8 mouse cellular contexts compared by ENCODE assay signal in the genomic region with DNA sequence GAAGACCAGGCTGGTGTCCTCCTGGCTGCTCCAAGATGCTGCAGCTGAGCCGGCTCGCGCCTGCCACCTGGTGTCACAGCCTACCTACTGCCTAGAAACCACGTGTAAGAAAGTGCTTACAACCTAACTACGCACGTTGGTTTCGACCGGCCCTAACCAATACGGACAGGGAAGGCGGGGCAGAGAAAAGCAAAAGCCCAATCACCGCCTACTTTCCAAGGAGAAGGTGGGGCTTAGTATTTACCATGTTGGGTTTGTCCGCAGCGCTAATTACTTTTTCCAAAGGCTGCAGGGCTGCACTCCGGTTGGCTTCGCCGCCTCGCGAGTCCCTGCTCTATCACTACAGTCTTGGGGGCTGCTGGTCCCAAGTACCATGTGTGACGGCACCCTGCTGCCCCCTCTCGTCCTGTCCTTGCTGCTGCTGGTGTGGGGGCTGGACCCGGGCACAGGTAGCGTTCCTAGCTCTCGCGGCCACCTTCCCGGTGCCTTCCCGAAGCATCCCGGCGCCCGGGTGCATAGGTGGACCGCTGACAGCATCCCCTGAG. TPM values are rescaled to one million over a fixed set of nuclear protein-coding genes. Genes with fewer than 3 reads are reported as not detected.
DNase-seq lines count a peak whose midpoint lies in the region; ATAC-seq and TF ChIP-seq lines count a peak whose summit lies in the region.

A gene (plus strand): TSS at position 273 of the 545 bp plus-strand sequence.

- H3K9me3 ChIP-seq in embryonic facial prominence, embryonic 15.5 days (replicated peaks): no peaks in the 10 kb centered on the region
- no peaks in the 10 kb centered on the region for H3K9me3 ChIP-seq in heart, embryonic 10.5 days
- no peaks in the 10 kb centered on the region for H3K9me3 ChIP-seq in kidney, embryonic 14.5 days (ENCODE audit: control insufficient read depth, low read length)
- H3K9me3 ChIP-seq in limb, embryonic 14.5 days (ENCODE audit: control insufficient read depth, low read length): no peaks in the 10 kb centered on the region
- no peaks in the 10 kb centered on the region for H3K9me3 ChIP-seq in midbrain, postnatal 0 days (ENCODE audit: low read length)

- peak within 1 kb of the TSS; percentile 59 for H3K9ac ChIP-seq in embryonic facial prominence, embryonic 15.5 days
- H3K9ac ChIP-seq in kidney, embryonic 14.5 days (ENCODE audit: low read depth, low read length): peak within 1 kb of the TSS; percentile 51
- peak within 1 kb of the TSS; percentile 70 for H3K9ac ChIP-seq in limb, embryonic 14.5 days (ENCODE audit: low read depth, low read length, severe bottlenecking)
- peak within 1 kb of the TSS; percentile 77 for H3K9ac ChIP-seq in midbrain, postnatal 0 days (replicated peaks; ENCODE audit: low read length, poor library complexity, severe bottlenecking)

- no peak within 1 kb of the TSS; the same call in 1 of the 2 replicates for H3K27ac ChIP-seq in bone marrow, adult 2 months (ENCODE audit: control insufficient read depth, insufficient read depth, low read depth, low read length, poor library complexity)
- peak within 1 kb of the TSS; percentile 80 for H3K27ac ChIP-seq in embryonic facial prominence, embryonic 15.5 days (replicated peaks)
- peak within 1 kb of the TSS; percentile 17; the same call in 1 of the 2 replicates for H3K27ac ChIP-seq in heart, embryonic 10.5 days
- H3K27ac ChIP-seq in kidney, embryonic 14.5 days (ENCODE audit: low read depth, low read length): no peak within 1 kb of the TSS
- H3K27ac ChIP-seq in limb, embryonic 14.5 days (replicated peaks; ENCODE audit: low read depth, low read length): peak within 1 kb of the TSS; percentile 62
- peak within 1 kb of the TSS; percentile 72 for H3K27ac ChIP-seq in midbrain, postnatal 0 days (ENCODE audit: low read depth, low read length)

- H3K4me3 ChIP-seq in bone marrow, adult 2 months (replicated peaks; ENCODE audit: control insufficient read depth, low read depth, low read length): peak within 1 kb of the TSS; percentile 57
- H3K4me3 ChIP-seq in embryonic facial prominence, embryonic 15.5 days (replicated peaks): peak within 1 kb of the TSS; percentile 68
- peak within 1 kb of the TSS; percentile 79 for H3K4me3 ChIP-seq in heart, embryonic 10.5 days
- H3K4me3 ChIP-seq in kidney, embryonic 14.5 days (ENCODE audit: low read length): peak within 1 kb of the TSS; percentile 49
- H3K4me3 ChIP-seq in limb, embryonic 14.5 days (replicated peaks; ENCODE audit: low read length): peak within 1 kb of the TSS; percentile 68
- peak within 1 kb of the TSS; percentile 60 for H3K4me3 ChIP-seq in midbrain, postnatal 0 days (ENCODE audit: low read depth, low read length)

- H3K4me2 ChIP-seq in embryonic facial prominence, embryonic 15.5 days (replicated peaks): peak within 1 kb of the TSS; percentile 99
- H3K4me2 ChIP-seq in kidney, embryonic 14.5 days (replicated peaks; ENCODE audit: low read depth, low read length): peak within 1 kb of the TSS; percentile 99
- H3K4me2 ChIP-seq in limb, embryonic 14.5 days (replicated peaks; ENCODE audit: low read depth, low read length, severe bottlenecking): peak within 1 kb of the TSS; percentile 100
- peak within 1 kb of the TSS; percentile 99 for H3K4me2 ChIP-seq in midbrain, postnatal 0 days (ENCODE audit: low read depth, low read length, poor library complexity, severe bottlenecking)

- peak; percentile 96 for ATAC-seq in embryonic facial prominence, embryonic 15.5 days (ENCODE audit: insufficient number of reproducible peaks, low FRiP score, low TSS enrichment, low read depth)
- ATAC-seq in kidney, embryonic 14.5 days (ENCODE audit: low FRiP score, low TSS enrichment): peak; percentile 97
- ATAC-seq in limb, embryonic 14.5 days (ENCODE audit: low FRiP score, low read depth): peak; percentile 95
- peak; percentile 97 for ATAC-seq in midbrain, postnatal 0 days (ENCODE audit: low FRiP score)

- no peaks in the 10 kb centered on the region for H3K36me3 ChIP-seq in embryonic facial prominence, embryonic 15.5 days
- no peaks in the 10 kb centered on the region for H3K36me3 ChIP-seq in heart, embryonic 10.5 days
- no peaks in the 10 kb centered on the region for H3K36me3 ChIP-seq in kidney, embryonic 14.5 days (ENCODE audit: control insufficient read depth, insufficient read depth, low read length)
- peaks cover 3% of the 10 kb centered on the region for H3K36me3 ChIP-seq in limb, embryonic 14.5 days (ENCODE audit: control insufficient read depth, insufficient read depth, low read length)
- H3K36me3 ChIP-seq in midbrain, postnatal 0 days (ENCODE audit: insufficient read depth, low read length): no peaks in the 10 kb centered on the region

- H3K4me1 ChIP-seq in bone marrow, adult 2 months (ENCODE audit: control insufficient read depth, insufficient read depth, low read length): no peaks in the 10 kb centered on the region
- peaks cover 43% of the 10 kb centered on the region for H3K4me1 ChIP-seq in embryonic facial prominence, embryonic 15.5 days
- peaks cover 24% of the 10 kb centered on the region for H3K4me1 ChIP-seq in heart, embryonic 10.5 days
- H3K4me1 ChIP-seq in kidney, embryonic 14.5 days (ENCODE audit: control insufficient read depth, insufficient read depth, low read length): no peaks in the 10 kb centered on the region; the same call in 1 of the 2 replicates
- peaks cover 36% of the 10 kb centered on the region for H3K4me1 ChIP-seq in limb, embryonic 14.5 days (ENCODE audit: control insufficient read depth, insufficient read depth, low read length)
- no peaks in the 10 kb centered on the region for H3K4me1 ChIP-seq in midbrain, postnatal 0 days (ENCODE audit: insufficient read depth, low read length)

- TF ChIP-seq CTCF in bone marrow, adult 2 months (IDR thresholded peaks at IDR 0.05; ENCODE audit: control insufficient read depth, insufficient read depth, low read length): peak; percentile 88
- peak; percentile 96 for TF ChIP-seq CTCF in midbrain, postnatal 0 days (IDR thresholded peaks at IDR 0.05)

- H3K27me3 ChIP-seq in embryonic facial prominence, embryonic 15.5 days: no peaks in the 10 kb centered on the region
- H3K27me3 ChIP-seq in heart, embryonic 10.5 days (ENCODE audit: insufficient read depth, poor library complexity, severe bottlenecking): peaks cover 45% of the 10 kb centered on the region
- peaks cover 12% of the 10 kb centered on the region for H3K27me3 ChIP-seq in kidney, embryonic 14.5 days (ENCODE audit: control insufficient read depth, insufficient read depth, low read length)
- no peaks in the 10 kb centered on the region for H3K27me3 ChIP-seq in limb, embryonic 14.5 days (ENCODE audit: control insufficient read depth, insufficient read depth, low read length)
- no peaks in the 10 kb centered on the region for H3K27me3 ChIP-seq in midbrain, postnatal 0 days (ENCODE audit: insufficient read depth, low read length)

- TF ChIP-seq POLR2A in bone marrow, adult 2 months (IDR thresholded peaks at IDR 0.05; ENCODE audit: borderline replicate concordance, control insufficient read depth, low read depth, low read length): no peak
- no peak for TF ChIP-seq POLR2A in limb, embryonic 14.5 days (IDR thresholded peaks at IDR 0.05; ENCODE audit: borderline replicate concordance, extremely low read depth, insufficient read depth, insufficient read length)

- peak; percentile 15 for DNase-seq in A20 (ENCODE audit: low read depth, low spot score)
- peak; percentile 97 for DNase-seq in heart, embryonic 10.5 days (ENCODE audit: low spot score)
- DNase-seq in limb, embryonic 14.5 days (ENCODE audit: low spot score): peak; percentile 99
- peak; percentile 99 for DNase-seq in midbrain, postnatal 0 days (ENCODE audit: low spot score)
- peak; percentile 42 to 83 for DNase-seq in spleen, postnatal 10 days (ENCODE audit: low spot score in 2 of 2)

- WGBS in bone marrow, adult 2 months: under 1% methylated on average over 30 of the region's 30 CpGs
- WGBS in embryonic facial prominence, embryonic 15.5 days: under 1% methylated on average over 30 of the region's 30 CpGs
- WGBS in heart, embryonic 10.5 days: under 1% methylated on average over 30 of the region's 30 CpGs
- 0% methylated on average over 30 of the region's 30 CpGs for WGBS in kidney, embryonic 14.5 days
- WGBS in limb, embryonic 14.5 days: under 1% methylated on average over 30 of the region's 30 CpGs
- WGBS in midbrain, postnatal 0 days: under 1% methylated on average over 30 of the region's 30 CpGs

RNA-seq across cellular contexts. Expression of the gene that starts here (rescaled TPM):
- 0.56 and 2.3 TPM in 2 replicates for polyA plus RNA-seq in bone marrow, adult 2 months (2011; ENCODE audit: insufficient read depth, insufficient read length, low replicate concordance, missing spikeins)
- polyA plus RNA-seq in embryonic facial prominence, embryonic 15.5 days (2015; fragmentation: Nextera tagmentation; extraction: Ambion mirVana): 12.7 and 17.4 TPM in 2 replicates
- polyA plus RNA-seq in heart, embryonic 10.5 days (2016; fragmentation: Nextera tagmentation; extraction: Ambion mirVana): 3.8 and 4.6 TPM in 2 replicates
- polyA plus RNA-seq in kidney, embryonic 14.5 days (2014; fragmentation: Nextera tagmentation; extraction: Ambion mirVana): 4.3 and 4.6 TPM in 2 replicates
- polyA plus RNA-seq in limb, embryonic 14.5 days (2012; rRNA removed): 19.5 and 22.3 TPM in 2 replicates
- polyA plus RNA-seq in limb, embryonic 14.5 days (2014; fragmentation: Nextera tagmentation; extraction: Ambion mirVana): 16.0 and 18.1 TPM in 2 replicates
- 13.0 and 16.9 TPM in 2 replicates for total RNA-seq in midbrain, postnatal 0 days (2014; rRNA removed)
- 3.2 and 3.8 TPM in 2 replicates for polyA plus RNA-seq in midbrain, postnatal 0 days (2015; fragmentation: Nextera tagmentation; extraction: Ambion mirVana)

Comparison
In these comparisons a context has a peak if more than half of its experiments do, and no peak if none do; other contexts are left out.
1. DNase-seq: peak in every context shown above with its lines; median percentile 99 in limb, embryonic 14.5 days; 99 in midbrain, postnatal 0 days; 97 in heart, embryonic 10.5 days; 62 in spleen, postnatal 10 days; 15 in A20.
2. H3K27ac ChIP-seq: peak in embryonic facial prominence, embryonic 15.5 days (single experiment), heart, embryonic 10.5 days (single experiment), limb, embryonic 14.5 days (single experiment) and midbrain, postnatal 0 days (single experiment); none in bone marrow, adult 2 months (single experiment) and kidney, embryonic 14.5 days (single experiment).
3. Peak in every context shown above with its lines, with median percentiles within 50 percentile points of each other: H3K4me3 ChIP-seq, ATAC-seq, H3K4me2 ChIP-seq and H3K9ac ChIP-seq.